Mouse (Mus musculus) CH12.LX (cell line): ENCODE results near the gene Pipox. TPM values are rescaled to one million over a fixed set of nuclear protein-coding genes. Genes with fewer than 3 reads are reported as not detected.

Source experiments
- DNase-seq: peaks from one replicate; pipeline ENCODE4 v3.0.0-alpha.2; 2013; ENCODE audit errors: extremely low read depth
- H3K27ac ChIP-seq: 2 replicates; pipeline ENCODE4 v1.5.1; 2012; ENCODE audit warnings: low read depth, mild to moderate bottlenecking, control low read depth, moderate library complexity; ENCODE audit not compliant: insufficient read depth
- H3K27me3 ChIP-seq: replicated peaks from 2 replicates; pipeline ENCODE3; 2012; ENCODE audit warnings: inconsistent platforms
- H3K36me3 ChIP-seq, 2 experiments: replicated peaks in 1 of 2; 2 replicates each; pipeline versions ENCODE3 to v1.6.1; 2012; ENCODE audit warnings: inconsistent platforms in 1 of 2, low read length in 1 of 2, mild to moderate bottlenecking in 1 of 2, mixed read lengths in 1 of 2, moderate library complexity in 1 of 2; ENCODE audit not compliant: control insufficient read depth in 1 of 2, insufficient read depth in 1 of 2
- H3K4me1 ChIP-seq, 2 experiments: 2 replicates each; pipeline ENCODE4 v1.6.1; 2012; ENCODE audit warnings: inconsistent platforms in 1 of 2, moderate library complexity in 1 of 2; ENCODE audit not compliant: insufficient read depth in 2 of 2, control insufficient read depth in 1 of 2
- H3K4me2 ChIP-seq: 2 replicates; pipeline ENCODE4 v1.6.1; 2012; ENCODE audit warnings: low read depth, mild to moderate bottlenecking, control low read depth; ENCODE audit not compliant: poor library complexity, insufficient read depth, severe bottlenecking
- H3K4me3 ChIP-seq, 3 experiments: fragments of 150-350 bp in 1 of 3; sonication (generic) in 1 of 3; replicated peaks in 1 of 3; 2 replicates each; pipeline versions ENCODE3 to v1.5.1; 2011 to 2012; ENCODE audit warnings: low read depth in 2 of 3, low read length in 2 of 3, mild to moderate bottlenecking in 2 of 3, moderate library complexity in 2 of 3, control low read depth in 1 of 3, improper control_type of control experiment in 1 of 3, inconsistent platforms in 1 of 3, mixed read lengths in 1 of 3; ENCODE audit not compliant: poor library complexity in 1 of 3
- H3K79me2 ChIP-seq: replicated peaks from 2 replicates; pipeline ENCODE4 v1.6.1; 2012; ENCODE audit warnings: mild to moderate bottlenecking, moderate library complexity; ENCODE audit not compliant: control insufficient read depth, poor library complexity, insufficient read depth, severe bottlenecking; ENCODE audit errors: extremely low read depth
- H3K9ac ChIP-seq: 2 replicates; pipeline ENCODE4 v1.6.1; 2012; ENCODE audit warnings: low read depth, mild to moderate bottlenecking, control low read depth, moderate library complexity; ENCODE audit not compliant: insufficient read depth
- H3K9me3 ChIP-seq: replicated peaks from 2 replicates; pipeline ENCODE3; 2012; ENCODE audit warnings: low read length, inconsistent platforms, mixed read lengths
- BHLHE40 ChIP-seq: IDR thresholded peaks from 2 replicates; pipeline ENCODE4 v1.6.1; 2011; ENCODE audit warnings: mild to moderate bottlenecking, low read depth, low read length, improper control_type of control experiment
- CHD1 ChIP-seq: IDR thresholded peaks from 2 replicates; pipeline ENCODE4 v1.6.1; 2012; ENCODE audit warnings: low read depth, low read length, improper control_type of control experiment, inconsistent platforms
- CTCF ChIP-seq, 2 experiments: IDR thresholded peaks in 1 of 2; conservative IDR thresholded peaks in 1 of 2; 2 replicates each; pipeline ENCODE4 v1.5.1; 2011 to 2012; ENCODE audit warnings: low read depth in 2 of 2, low read length in 2 of 2, improper control_type of control experiment in 1 of 2, inconsistent platforms in 1 of 2, mild to moderate bottlenecking in 1 of 2, moderate library complexity in 1 of 2
- E2F4 ChIP-seq: IDR thresholded peaks from 2 replicates; pipeline ENCODE4 v1.6.1; 2011; ENCODE audit warnings: low read depth, low read length, improper control_type of control experiment; ENCODE audit not compliant: insufficient replicate concordance
- ELF1 ChIP-seq: IDR thresholded peaks from 2 replicates; pipeline ENCODE4 v1.6.1; 2014; ENCODE audit warnings: low read depth, mild to moderate bottlenecking, inconsistent platforms, low read length, improper control_type of control experiment
- EP300 ChIP-seq: IDR thresholded peaks from 2 replicates; pipeline ENCODE4 v1.6.1; 2011; ENCODE audit warnings: low read length, improper control_type of control experiment
- ETS1 ChIP-seq: conservative IDR thresholded peaks from 2 replicates; pipeline ENCODE4 v1.6.1; 2012; ENCODE audit warnings: low read depth, mild to moderate bottlenecking, inconsistent platforms, low read length, improper control_type of control experiment, moderate library complexity
- GABPA ChIP-seq: IDR thresholded peaks from 2 replicates; pipeline ENCODE4 v1.6.1; 2012; ENCODE audit warnings: low read depth, low read length, improper control_type of control experiment, inconsistent platforms; ENCODE audit not compliant: insufficient replicate concordance
- IRF4 ChIP-seq: IDR thresholded peaks from 2 replicates; pipeline ENCODE4 v1.6.1; 2014; ENCODE audit warnings: low read depth, mild to moderate bottlenecking, inconsistent platforms, low read length, improper control_type of control experiment
- JUND ChIP-seq: conservative IDR thresholded peaks from 2 replicates; pipeline ENCODE4 v1.6.1; 2011; ENCODE audit warnings: low read depth, low read length, improper control_type of control experiment
- KAT2A ChIP-seq: IDR thresholded peaks from 2 replicates; pipeline ENCODE4 v1.6.1; 2012; ENCODE audit warnings: low read length, improper control_type of control experiment, inconsistent platforms; ENCODE audit not compliant: insufficient replicate concordance
- MAX ChIP-seq: IDR thresholded peaks from 2 replicates; pipeline ENCODE4 v1.6.1; 2011; ENCODE audit warnings: low read length, improper control_type of control experiment
- MAZ ChIP-seq: IDR thresholded peaks from 2 replicates; pipeline ENCODE4 v1.6.1; 2012; ENCODE audit warnings: low read depth, mild to moderate bottlenecking, inconsistent platforms, low read length, improper control_type of control experiment, moderate library complexity
- MEF2A ChIP-seq: IDR thresholded peaks from 2 replicates; pipeline ENCODE4 v1.6.1; 2014; ENCODE audit warnings: low read depth, mild to moderate bottlenecking, inconsistent platforms, low read length, improper control_type of control experiment, borderline replicate concordance
- MXI1 ChIP-seq: IDR thresholded peaks from 2 replicates; pipeline ENCODE4 v1.6.1; 2011; ENCODE audit warnings: mild to moderate bottlenecking, low read depth, low read length, improper control_type of control experiment
- NELFE ChIP-seq: IDR thresholded peaks from 2 replicates; pipeline ENCODE4 v1.6.1; 2011; ENCODE audit warnings: low read depth, low read length, improper control_type of control experiment
- NRF1 ChIP-seq: IDR thresholded peaks from 2 replicates; pipeline ENCODE4 v1.6.1; 2014; ENCODE audit warnings: low read depth, mild to moderate bottlenecking, inconsistent platforms, low read length, improper control_type of control experiment, moderate library complexity
- PAX5 ChIP-seq: IDR thresholded peaks from 2 replicates; pipeline ENCODE4 v1.6.1; 2012; ENCODE audit warnings: low read length, inconsistent platforms, mixed read lengths
- POLR2A ChIP-seq: IDR thresholded peaks from 2 replicates; pipeline ENCODE4 v1.6.1; 2011; ENCODE audit warnings: low read depth, mild to moderate bottlenecking, improper control_type of control experiment, low read length
- POLR2AphosphoS2 ChIP-seq: IDR thresholded peaks from 2 replicates; pipeline ENCODE4 v1.6.1; 2011; ENCODE audit warnings: low read depth, low read length, improper control_type of control experiment
- RAD21 ChIP-seq: IDR thresholded peaks from 2 replicates; pipeline ENCODE4 v1.6.1; 2011; ENCODE audit warnings: low read depth, mild to moderate bottlenecking, low read length, improper control_type of control experiment, moderate library complexity
- SIN3A ChIP-seq: IDR thresholded peaks from 2 replicates; pipeline ENCODE4 v1.6.1; 2012; ENCODE audit warnings: low read length, improper control_type of control experiment, inconsistent platforms
- SMC3 ChIP-seq: IDR thresholded peaks from 2 replicates; pipeline ENCODE4 v1.6.1; 2011; ENCODE audit warnings: low read depth, low read length, improper control_type of control experiment
- USF2 ChIP-seq: conservative IDR thresholded peaks from 2 replicates; pipeline ENCODE4 v1.6.1; 2011; ENCODE audit warnings: low read depth, low read length, improper control_type of control experiment
- ZKSCAN1 ChIP-seq: IDR thresholded peaks from 2 replicates; pipeline ENCODE4 v1.6.1; 2012; ENCODE audit warnings: low read depth, inconsistent platforms, low read length, improper control_type of control experiment, borderline replicate concordance
- dilution Hi-C: fragments of 300-500 bp; cut with MboI; formaldehyde crosslinking; loops from 2 replicates; pipeline ENCODE4 v1.14.3; 2020; ENCODE audit warnings: low sequenced_read_pairs; ENCODE audit not compliant: extremely low pct_unique_long_range_greater_than_20kb, extremely low pct_ligation_motif_present
- in situ Hi-C: fragments of 300-500 bp; cut with MboI; formaldehyde crosslinking; loops from 3 replicates; pipeline ENCODE4 v1.14.3; 2019; ENCODE audit warnings: low sequenced_read_pairs, low pct_ligation_motif_present, low pct_unique_long_range_greater_than_20kb, mixed read lengths
- polyA plus RNA-seq: library from polyadenylated mRNA; unstranded; fragments of >175 nt; gene quantifications from 2 replicates; pipeline ENCODE4 v1.2.1, GENCODE M21; 2012; ENCODE audit warnings: low read depth; ENCODE audit not compliant: insufficient read length
- total RNA-seq, 2 experiments: library from RNA; depleted of rRNA; stranded (reverse); fragments of 300-350 nt in 1 of 2; fragments of >200 nt in 1 of 2; gene quantifications; 2 replicates each; pipeline ENCODE4 v1.2.3; 2012 to 2014

Pipox gene
- total and polyA plus RNA-seq, 3 experiments = 0.13 to 0.36 (median 0.21) TPM

GRCm38 (mm10) chr11:77867419-77868083 is 26.3 kb downstream of the Pipox start:
- Histone ChIP-seq H3K79me2 (no peaks in the 10 kb centered on the region), H3K27ac (no peak overlapping the region), H3K27me3 (no peaks in the 10 kb centered on the region), H3K9ac (no peak overlapping the region), H3K36me3 (no peaks in the 10 kb centered on the region), H3K4me3 (no peak overlapping the region), H3K9me3 (no peaks in the 10 kb centered on the region), H3K4me2 (no peak overlapping the region), H3K4me1 (peaks cover 11 to 59% of the 10 kb centered on the region in 2 experiments)
- no peak for TF ChIP-seq ETS1
- no peak for TF ChIP-seq POLR2AphosphoS2
- no peak for TF ChIP-seq SMC3
- TF ChIP-seq CTCF (conservative IDR thresholded peaks at IDR 0.05 in 1 of 2, IDR thresholded peaks at IDR 0.05 in 1 of 2; ENCODE audit: low read depth in 2 of 2, low read length in 2 of 2) = no peak
- TF ChIP-seq E2F4 = no peak
- TF ChIP-seq KAT2A = no peak
- TF ChIP-seq EP300 = no peak
- no peak for TF ChIP-seq ELF1
- no peak for TF ChIP-seq MAX
- TF ChIP-seq MAZ = no peak
- TF ChIP-seq ZKSCAN1 = no peak
- no peak for TF ChIP-seq NRF1
- TF ChIP-seq SIN3A = no peak
- TF ChIP-seq MXI1 = no peak
- no peak for TF ChIP-seq JUND
- TF ChIP-seq IRF4 = no peak
- in situ Hi-C loops (no loop called here), dilution Hi-C loops (no loop called here)
- DNase-seq = no peak

- Histone ChIP-seq H3K27ac (no peak overlapping the region), H3K36me3 (peaks cover 2 to 21% of the 10 kb centered on the region in 2 experiments), H3K79me2 (no peaks in the 10 kb centered on the region)
Observed at GRCm38 (mm10) chr11:77864771-77865170, 29.1 kb downstream of the Pipox start.

More at GRCm38 (mm10) chr11:77864771-77865170, 29.1 kb downstream of the Pipox start:
- TF ChIP-seq BHLHE40 (0 out of 2 replicates have a peak, but pooled peaks have one; percentile 2), MEF2A (no peak), POLR2A (no peak), NELFE (no peak), SMC3 (no peak), MAX (peak; percentile 38; the same call in 1 of the 2 replicates), POLR2AphosphoS2 (no peak), CHD1 (no peak), PAX5 (no peak), GABPA (no peak), RAD21 (no peak), USF2 (no peak)
- Histone ChIP-seq H3K27me3 (no peaks in the 10 kb centered on the region), H3K9me3 (no peaks in the 10 kb centered on the region), H3K4me2 (0 out of 2 replicates have a peak overlapping the region, but pooled peaks have one; percentile 3), H3K4me1 (peaks cover 15 to 79% of the 10 kb centered on the region in 2 experiments), H3K9ac (no peak overlapping the region), H3K4me3 (peak overlapping the region in 1 of 3 experiments; percentile 19)
- in situ Hi-C loops = loop anchor here (5.0 kb wide), 1 partner anchor 37 kb away; no protein-coding TSS in a partner anchor
- dilution Hi-C loops = no loop called here
- no peak for DNase-seq
